Mouse (Mus musculus) heart, embryonic 16.5 days (tissue): Measurements from ENCODE around the gene Pdss1. TPM values are rescaled to one million over a fixed set of nuclear protein-coding genes. Genes with fewer than 3 reads are reported as not detected.
"Not testable (repeated sequence)": the region's sequence is repeated elsewhere in the genome, so short reads cannot be mapped to it uniquely, and the experiment has no call there.

Experiments used
- ATAC-seq: fragments of 200-750 bp; cut with Nextera tagmentation; replicated peaks from 2 replicates; pipeline ENCODE4 v1.8.0; 2017; ENCODE audit warnings: moderate number of reproducible peaks; ENCODE audit not compliant: insufficient read depth, low FRiP score; ENCODE audit errors: extremely low read depth
- H3K27ac ChIP-seq: fragments of 300-500 bp; sonication (generic); 2 replicates; pipeline ENCODE4 v1.5.1; 2014; ENCODE audit warnings: mild to moderate bottlenecking, low read length, control low read depth, moderate library complexity
- H3K27me3 ChIP-seq: fragments of 300-500 bp; sonication (generic); 2 replicates; pipeline ENCODE4 v1.6.1; 2014; ENCODE audit warnings: low read length, mixed read lengths; ENCODE audit not compliant: control insufficient read depth, insufficient read depth
- H3K36me3 ChIP-seq: fragments of 300-500 bp; sonication (generic); 2 replicates; pipeline ENCODE4 v1.6.1; 2014; ENCODE audit not compliant: control insufficient read depth, insufficient read depth
- H3K4me1 ChIP-seq: fragments of 300-500 bp; sonication (generic); 2 replicates; pipeline ENCODE4 v1.6.1; 2014; ENCODE audit warnings: low read length, mixed read lengths; ENCODE audit not compliant: control insufficient read depth, insufficient read depth
- H3K4me2 ChIP-seq: fragments of 300-500 bp; sonication (generic); 2 replicates; pipeline ENCODE4 v1.6.1; 2014; ENCODE audit warnings: low read depth, mild to moderate bottlenecking, control low read depth, low read length
- H3K4me3 ChIP-seq: fragments of 300-500 bp; sonication (generic); 2 replicates; pipeline ENCODE4 v1.5.1; 2014; ENCODE audit warnings: mild to moderate bottlenecking, control low read depth, low read length
- H3K9ac ChIP-seq: fragments of 300-500 bp; sonication (generic); 2 replicates; pipeline ENCODE4 v1.6.1; 2014; ENCODE audit warnings: low read length, control low read depth
- H3K9me3 ChIP-seq: fragments of 300-500 bp; sonication (generic); replicated peaks from 2 replicates; pipeline ENCODE4 v1.6.1; 2016; ENCODE audit warnings: low read length; ENCODE audit not compliant: control insufficient read depth
- WGBS: fragments of 180-500 bp; shearing (Covaris S2); extraction: QIAGEN DNeasy Blood & Tissue Kit; methylation state at CpG from one replicate; pipeline ENCODE4 v1.1.7; 2014; 5-methylcytosine and 5-hydroxymethylcytosine counted together
- polyA plus RNA-seq: library from polyadenylated mRNA; unstranded; fragments of >200 nt; fragmentation: Nextera tagmentation; extraction: Ambion mirVana; gene quantifications from 2 replicates; pipeline ENCODE4 v1.2.1, GENCODE M21; 2015

The Pdss1 gene
- polyA plus RNA-seq, result 34.8 and 36.3 TPM in 2 replicates

DNA sequence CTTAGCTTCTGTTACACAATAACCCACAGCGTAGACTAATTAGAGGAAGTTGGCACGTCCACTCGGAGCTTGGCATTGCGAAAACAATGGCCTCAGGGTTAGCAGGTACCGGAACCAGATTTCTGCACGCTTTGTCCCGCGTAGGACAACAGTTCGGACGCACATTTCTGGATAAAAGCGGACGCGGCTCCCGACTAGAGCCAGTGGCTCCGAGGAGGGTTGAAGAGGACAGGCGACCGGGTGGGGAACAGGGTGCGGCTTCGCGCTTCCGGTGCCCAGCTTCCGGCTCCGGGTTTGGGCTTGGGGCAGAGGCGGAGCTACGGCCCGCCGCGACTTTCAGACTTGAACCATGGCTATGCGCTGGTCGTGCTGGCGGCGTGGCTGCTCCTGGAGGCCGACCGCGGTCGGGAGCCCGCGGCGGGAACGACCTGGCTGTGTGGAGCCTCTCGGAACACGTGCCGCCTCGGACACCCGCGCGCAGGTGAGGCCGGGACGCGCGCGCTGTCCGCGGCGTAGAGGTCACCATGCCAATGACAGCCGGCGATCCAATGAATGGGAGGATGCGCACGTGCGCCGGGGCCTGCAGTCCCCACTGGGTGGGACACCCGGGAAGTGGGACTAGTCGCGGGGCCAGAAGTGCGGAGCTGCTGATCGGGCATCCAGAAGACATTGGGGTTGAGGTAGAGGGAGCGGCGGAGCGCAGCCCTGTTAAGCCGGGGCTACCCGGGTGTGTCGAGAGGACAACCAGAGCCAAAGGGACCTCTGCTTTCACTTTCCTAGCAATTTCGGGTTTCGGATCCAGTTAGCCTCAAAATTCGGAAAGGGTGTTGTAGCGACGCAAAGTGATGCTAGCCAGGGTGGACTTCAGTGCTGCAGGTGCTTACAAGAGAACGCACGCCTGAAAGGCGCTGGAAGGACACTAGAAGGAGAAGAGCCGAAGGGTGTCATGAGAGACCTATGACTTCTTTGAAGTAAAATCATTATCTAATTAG is at the start of gene Pdss1:
Pdss1 (plus strand) TSS at position 241 of the 992 bp plus-strand sequence.
- no peaks in the 10 kb centered on the region for H3K27me3 ChIP-seq
- H3K4me3 ChIP-seq, result peak within 1 kb of the TSS; percentile 85
- WGBS, result under 1% methylated on average over 81 of the region's 81 CpGs
- H3K36me3 ChIP-seq, result no peaks in the 10 kb centered on the region
- peak; percentile 99 for ATAC-seq
- no peaks in the 10 kb centered on the region for H3K9me3 ChIP-seq
- peak within 1 kb of the TSS; percentile 67 for H3K4me2 ChIP-seq
- H3K27ac ChIP-seq, result peak within 1 kb of the TSS; percentile 87
- H3K9ac ChIP-seq, result peak within 1 kb of the TSS; percentile 83
- H3K4me1 ChIP-seq, result peaks cover 10% of the 10 kb centered on the region

DNA sequence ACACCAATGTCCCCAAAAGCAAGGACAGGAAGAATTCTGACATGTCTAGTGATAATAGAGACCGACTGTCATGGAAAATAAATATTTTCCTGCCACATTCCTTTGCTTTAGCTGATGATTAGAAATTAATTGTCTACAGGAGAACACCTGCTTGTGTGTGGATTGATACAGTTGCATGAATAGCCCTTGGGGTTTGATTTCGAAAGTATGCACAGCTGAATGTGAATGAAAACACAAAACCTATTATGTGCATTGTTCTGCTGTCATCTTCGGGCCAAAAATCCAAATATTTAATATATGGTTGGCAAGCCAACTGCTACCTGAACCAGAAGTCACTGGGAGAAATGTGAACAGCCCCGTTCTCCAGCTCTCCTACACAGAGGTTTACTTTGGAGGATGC is 43.4 kb upstream of the Pdss1 start:
- whole genome bisulfite sequencing, result 63% methylated on average over 4 of the region's 4 CpGs
- Histone ChIP-seq H3K9ac (no peak overlapping the region), H3K4me3 (no peak overlapping the region), H3K4me2 (no peak overlapping the region), H3K9me3 (no peaks in the 10 kb centered on the region), H3K36me3 (no peaks in the 10 kb centered on the region), H3K4me1 (no peaks in the 10 kb centered on the region), H3K27me3 (no peaks in the 10 kb centered on the region), H3K27ac (no peak overlapping the region)
- no peak for ATAC-seq

DNA sequence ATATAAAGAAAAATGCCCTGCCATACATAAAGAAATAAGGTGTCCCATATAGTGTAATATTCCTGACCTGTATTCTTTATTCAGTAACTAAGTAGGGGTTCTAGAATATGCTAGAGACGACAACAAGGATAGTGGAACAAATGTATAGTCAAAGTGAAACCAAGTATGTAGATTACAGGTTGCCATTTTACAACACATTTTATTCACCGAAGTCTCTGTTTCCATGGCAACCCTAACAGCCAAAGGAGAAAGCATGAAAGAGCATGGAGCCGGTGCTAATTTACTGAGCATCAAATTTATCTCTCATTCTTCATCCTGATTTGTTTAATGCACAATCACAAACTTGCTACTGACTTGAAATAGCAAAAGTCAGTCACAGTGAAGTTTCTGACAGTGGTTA is 37.8 kb upstream of the Pdss1 start:
- Histone ChIP-seq H3K4me3 (no peak overlapping the region), H3K4me1 (no peaks in the 10 kb centered on the region), H3K9ac (no peak overlapping the region), H3K27me3 (no peaks in the 10 kb centered on the region), H3K27ac (no peak overlapping the region), H3K9me3 (no peaks in the 10 kb centered on the region), H3K4me2 (no peak overlapping the region), H3K36me3 (no peaks in the 10 kb centered on the region)
- 72% methylated on average over 3 of the region's 3 CpGs for WGBS
- no peak for ATAC-seq

DNA sequence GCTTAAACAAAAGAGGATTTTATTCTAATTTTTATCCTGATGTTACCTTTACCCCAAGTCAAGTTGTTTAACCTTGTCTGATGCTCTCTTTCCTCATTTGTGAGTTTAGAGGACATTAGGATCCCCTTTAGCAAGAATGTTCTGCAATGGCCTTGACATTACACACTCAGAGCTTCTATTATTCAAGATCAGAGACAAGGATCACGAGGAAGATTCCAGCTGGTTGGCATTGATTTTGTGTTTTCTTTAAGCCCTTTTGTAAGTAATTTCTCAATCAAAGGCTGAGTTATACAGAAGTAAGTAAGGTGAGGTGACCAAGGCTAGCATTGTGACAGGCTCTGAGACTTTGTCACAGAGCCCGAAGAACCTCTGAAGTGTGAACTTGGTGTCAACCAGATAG is 33.1 kb upstream of the Pdss1 start:
- H3K4me1 ChIP-seq, result no peaks in the 10 kb centered on the region
- ATAC-seq, result no peak
- 68% methylated on average over 2 of the region's 2 CpGs for WGBS

DNA sequence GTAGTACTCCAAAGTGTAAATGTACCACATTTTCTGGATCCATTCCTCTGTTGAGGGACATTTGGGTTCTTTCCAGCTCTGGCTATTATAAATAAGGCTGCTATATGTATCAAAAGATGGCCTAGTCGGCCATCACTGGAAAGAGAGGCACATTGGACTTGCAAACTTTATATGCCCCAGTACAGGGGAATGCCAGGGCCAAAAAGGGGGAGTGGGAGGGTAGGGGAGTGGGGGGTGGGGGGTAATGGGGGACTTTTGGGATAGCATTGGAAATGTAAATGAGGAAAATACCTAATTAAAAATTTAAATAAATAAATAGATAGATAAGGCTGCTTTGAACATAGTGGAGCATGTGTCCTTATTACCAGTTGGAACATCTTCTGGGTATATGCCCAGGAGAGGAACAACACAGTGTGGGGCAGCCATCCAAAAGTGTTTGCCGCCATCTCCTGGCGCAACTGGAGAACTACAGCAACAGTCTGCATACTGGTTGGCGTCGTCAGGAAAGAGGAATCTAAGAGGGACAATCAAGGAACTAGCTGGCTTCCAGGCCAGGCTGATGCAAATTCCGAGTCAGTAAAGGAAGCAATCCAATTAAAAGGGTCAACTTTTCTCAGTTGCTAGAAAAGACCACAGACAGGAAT is 30.8 kb upstream of the Pdss1 start:
- H3K36me3 ChIP-seq, H3K27ac ChIP-seq, ATAC-seq, H3K9me3 ChIP-seq, H3K4me2 ChIP-seq, H3K4me1 ChIP-seq, H3K27me3 ChIP-seq, H3K9ac ChIP-seq, H3K4me3 ChIP-seq: not testable (repeated sequence)
- 4% methylated on average over 6 of the region's 6 CpGs for WGBS

More for the DNA sequence above, 33.1 kb upstream of the Pdss1 start:
- H3K4me2 ChIP-seq, result no peak overlapping the region
- no peaks in the 10 kb centered on the region for H3K27me3 ChIP-seq
- H3K9me3 ChIP-seq, result no peaks in the 10 kb centered on the region
- no peak overlapping the region for H3K4me3 ChIP-seq
- H3K36me3 ChIP-seq, result no peaks in the 10 kb centered on the region
- no peak overlapping the region for H3K9ac ChIP-seq
- no peak overlapping the region for H3K27ac ChIP-seq

DNA sequence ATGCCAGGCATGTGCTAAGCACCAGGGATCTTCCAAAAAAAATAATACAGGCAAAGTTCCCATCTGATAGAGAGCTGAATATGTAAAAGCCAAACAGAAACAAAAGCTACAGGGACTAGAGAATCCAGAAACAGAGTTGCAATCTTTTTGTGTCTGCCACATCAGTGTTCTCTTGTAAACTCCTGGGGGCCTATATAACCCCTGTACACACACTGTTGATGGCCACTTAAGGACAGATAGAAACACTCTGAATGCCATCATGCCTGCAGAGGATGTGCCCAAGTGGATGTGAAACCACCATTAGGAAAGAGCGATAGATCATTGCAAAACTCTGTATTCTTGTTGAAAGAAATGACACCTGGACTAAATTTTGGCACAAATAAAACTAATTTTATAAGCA is 29.5 kb upstream of the Pdss1 start:
- WGBS, result 93% methylated on average over 1 of the region's 1 CpGs
- Histone ChIP-seq H3K36me3 (no peaks in the 10 kb centered on the region), H3K4me3 (no peak overlapping the region), H3K27ac (no peak overlapping the region), H3K9me3 (no peaks in the 10 kb centered on the region), H3K27me3 (no peaks in the 10 kb centered on the region), H3K4me2 (no peak overlapping the region), H3K9ac (no peak overlapping the region), H3K4me1 (no peaks in the 10 kb centered on the region)
- ATAC-seq, result no peak

DNA sequence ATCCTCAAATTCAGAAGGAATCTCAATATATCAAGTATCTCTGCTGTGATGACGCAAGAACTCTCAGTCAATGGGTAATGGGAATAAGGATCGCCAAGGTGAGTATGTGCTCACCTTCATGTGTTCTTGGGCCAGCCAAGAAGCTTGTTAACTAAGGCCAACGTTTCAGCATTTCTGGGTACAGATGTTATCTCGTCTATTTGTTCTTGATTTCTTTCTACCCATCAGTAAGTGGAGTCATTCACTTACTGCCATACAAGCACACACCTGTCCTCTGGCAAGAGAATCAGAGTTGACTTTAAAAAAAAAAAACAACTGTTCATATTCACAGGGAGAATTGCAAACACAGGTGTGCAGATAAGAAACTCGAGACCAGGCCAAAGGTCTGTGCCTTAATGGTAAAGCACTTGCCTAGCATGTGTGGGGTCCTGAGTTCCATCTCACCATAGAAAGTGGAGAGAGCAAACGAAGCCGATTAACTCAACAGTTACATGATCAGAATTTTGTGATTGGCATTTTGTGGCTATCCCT is 28.4 kb upstream of the Pdss1 start:
- H3K9ac ChIP-seq, result no peak overlapping the region
- H3K4me2 ChIP-seq, result no peak overlapping the region
- WGBS, result 62% methylated on average over 7 of the region's 7 CpGs
- H3K9me3 ChIP-seq, result no peaks in the 10 kb centered on the region
- H3K4me1 ChIP-seq, result no peaks in the 10 kb centered on the region
- no peaks in the 10 kb centered on the region for H3K27me3 ChIP-seq
- no peaks in the 10 kb centered on the region for H3K36me3 ChIP-seq
- no peak overlapping the region for H3K27ac ChIP-seq
- H3K4me3 ChIP-seq, result no peak overlapping the region
- ATAC-seq, result no peak

DNA sequence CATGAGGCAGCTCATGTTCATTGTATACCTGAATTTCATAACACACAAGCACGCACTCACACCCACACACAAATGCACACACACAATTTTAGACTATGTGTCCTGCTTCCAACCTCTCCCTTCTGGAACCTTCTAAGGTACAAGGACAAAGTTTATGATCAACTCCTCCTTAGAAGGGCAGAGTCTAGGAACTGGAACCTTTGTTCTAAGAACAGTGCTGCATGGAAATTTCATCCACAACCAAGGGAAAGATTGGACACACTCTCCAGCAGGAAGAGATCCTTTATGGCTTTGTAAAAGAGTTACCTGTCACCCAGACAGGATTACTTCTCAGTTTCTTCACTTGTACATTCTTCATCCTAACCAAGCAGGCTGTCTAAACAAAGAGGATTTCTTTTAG is 22.2 kb upstream of the Pdss1 start:
- WGBS, result 84% methylated on average over 1 of the region's 1 CpGs
- no peak overlapping the region for H3K4me3 ChIP-seq

DNA sequence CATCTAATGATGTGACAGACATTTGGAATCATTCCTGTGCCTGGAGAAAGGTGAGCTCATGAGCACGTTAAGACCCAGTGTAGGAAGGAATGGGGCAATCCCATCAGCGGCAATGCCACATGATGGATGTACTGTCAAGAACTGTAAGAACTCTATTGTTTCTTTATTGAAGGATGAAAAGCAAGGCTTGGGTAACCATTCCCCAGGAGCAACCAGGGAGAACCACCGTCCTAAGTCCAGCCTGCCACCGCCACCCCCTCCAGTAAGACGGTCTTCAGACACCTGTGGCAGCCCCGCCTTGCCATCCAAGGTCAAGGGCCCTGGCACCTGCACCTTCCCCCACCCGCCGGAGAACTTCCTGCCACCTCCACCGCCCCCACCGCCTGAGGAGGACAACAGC is 20.7 kb upstream of the Pdss1 start:
- no peak overlapping the region for H3K4me3 ChIP-seq

More for the DNA sequence above, 22.2 kb upstream of the Pdss1 start:
- H3K4me2 ChIP-seq, result no peak overlapping the region
- no peaks in the 10 kb centered on the region for H3K27me3 ChIP-seq
- H3K36me3 ChIP-seq, result no peaks in the 10 kb centered on the region
- H3K27ac ChIP-seq, result no peak overlapping the region
- H3K9ac ChIP-seq, result no peak overlapping the region
- no peak for ATAC-seq
- no peaks in the 10 kb centered on the region for H3K9me3 ChIP-seq
- H3K4me1 ChIP-seq, result no peaks in the 10 kb centered on the region

More for the DNA sequence above, 20.7 kb upstream of the Pdss1 start:
- no peaks in the 10 kb centered on the region for H3K27me3 ChIP-seq
- H3K9me3 ChIP-seq, result no peaks in the 10 kb centered on the region
- no peak overlapping the region for H3K9ac ChIP-seq
- WGBS, result 47% methylated on average over 10 of the region's 10 CpGs
- no peak overlapping the region for H3K27ac ChIP-seq
- H3K36me3 ChIP-seq, result no peaks in the 10 kb centered on the region
- no peaks in the 10 kb centered on the region for H3K4me1 ChIP-seq
- H3K4me2 ChIP-seq, result no peak overlapping the region
- ATAC-seq, result no peak
